Mouse (Mus musculus) MEL (cell line): ENCODE data around the gene Fam72a. TPM values are rescaled to one million over a fixed set of nuclear protein-coding genes. Genes with fewer than 3 reads are reported as not detected.

Source experiments
- DNase-seq: peaks from one replicate; pipeline ENCODE4 v3.0.0; 2011; ENCODE audit warnings: low read depth, low spot score
- H3K27ac ChIP-seq: 2 replicates; pipeline ENCODE4 v1.5.1; 2012; ENCODE audit warnings: low read depth, mild to moderate bottlenecking, control low read depth, low read length, moderate library complexity; ENCODE audit not compliant: control insufficient read depth
- H3K27me3 ChIP-seq, 2 experiments: fragments of 150-350 bp in 1 of 2; sonication (generic) in 1 of 2; 2 replicates each; pipeline ENCODE4 v1.6.1; 2012; ENCODE audit warnings: low read length in 2 of 2, mild to moderate bottlenecking in 2 of 2, improper control_type of control experiment in 1 of 2, moderate library complexity in 1 of 2; ENCODE audit not compliant: insufficient read depth in 2 of 2, control insufficient read depth in 1 of 2
- H3K36me3 ChIP-seq, 2 experiments: 2 replicates each; pipeline ENCODE4 v1.6.1; 2012 to 2014; ENCODE audit warnings: low read length in 2 of 2, improper control_type of control experiment in 1 of 2, inconsistent platforms in 1 of 2, mild to moderate bottlenecking in 1 of 2; ENCODE audit not compliant: insufficient read depth in 2 of 2, control insufficient read depth in 1 of 2
- H3K4me1 ChIP-seq, 2 experiments: fragments of 150-350 bp in 1 of 2; sonication (generic) in 1 of 2; 2 replicates each; pipeline ENCODE4 v1.6.1; 2012; ENCODE audit warnings: low read length in 2 of 2, improper control_type of control experiment in 1 of 2, mild to moderate bottlenecking in 1 of 2; ENCODE audit not compliant: insufficient read depth in 2 of 2, control insufficient read depth in 1 of 2
- H3K4me3 ChIP-seq, 2 experiments: fragments of 150-350 bp in 1 of 2; sonication (generic) in 1 of 2; 2 replicates each; pipeline ENCODE4 v1.5.1; 2012; ENCODE audit warnings: low read depth in 2 of 2, low read length in 2 of 2, mild to moderate bottlenecking in 2 of 2, moderate library complexity in 2 of 2, control low read depth in 1 of 2, improper control_type of control experiment in 1 of 2; ENCODE audit not compliant: control insufficient read depth in 1 of 2, insufficient read depth in 1 of 2
- H3K79me2 ChIP-seq: 2 replicates; pipeline ENCODE4 v1.6.1; 2012; ENCODE audit warnings: mild to moderate bottlenecking, low read length, moderate library complexity; ENCODE audit not compliant: control insufficient read depth, poor library complexity, insufficient read depth
- H3K9ac ChIP-seq: 2 replicates; pipeline ENCODE4 v1.6.1; 2012; ENCODE audit warnings: low read depth, mild to moderate bottlenecking, control low read depth, low read length, moderate library complexity; ENCODE audit not compliant: control insufficient read depth, poor library complexity, severe bottlenecking
- H3K9me3 ChIP-seq: fragments of 150-350 bp; sonication (generic); replicated peaks from 2 replicates; pipeline ENCODE4 v1.6.1; 2012; ENCODE audit warnings: mild to moderate bottlenecking, low read length, improper control_type of control experiment, moderate library complexity; ENCODE audit not compliant: insufficient read depth
- CHD1 ChIP-seq: IDR thresholded peaks from 2 replicates; pipeline ENCODE4 v1.6.1; 2012; ENCODE audit warnings: low read depth, mild to moderate bottlenecking, inconsistent platforms, low read length, improper control_type of control experiment
- ELF1 ChIP-seq: IDR thresholded peaks from 2 replicates; pipeline ENCODE4 v1.6.1; 2014; ENCODE audit warnings: low read depth, mild to moderate bottlenecking, inconsistent platforms, low read length, improper control_type of control experiment, moderate library complexity
- EP300 ChIP-seq, 2 experiments: IDR thresholded peaks; 2 replicates each; pipeline ENCODE4 v1.6.1; 2011; ENCODE audit warnings: improper control_type of control experiment in 2 of 2, low read length in 2 of 2, low read depth in 1 of 2, mild to moderate bottlenecking in 1 of 2
- ETS1 ChIP-seq: IDR thresholded peaks from 2 replicates; pipeline ENCODE4 v1.6.1; 2012; ENCODE audit warnings: low read depth, mild to moderate bottlenecking, inconsistent platforms, low read length, improper control_type of control experiment, moderate library complexity
- GATA1 ChIP-seq: IDR thresholded peaks from 2 replicates; pipeline ENCODE4 v1.6.1; 2011; ENCODE audit warnings: low read depth, low read length, improper control_type of control experiment
- MAX ChIP-seq: IDR thresholded peaks from 2 replicates; pipeline ENCODE4 v1.6.1; 2011; ENCODE audit warnings: low read length, improper control_type of control experiment
- MXI1 ChIP-seq: IDR thresholded peaks from 2 replicates; pipeline ENCODE4 v1.6.1; 2011; ENCODE audit warnings: mild to moderate bottlenecking, low read depth, low read length, improper control_type of control experiment
- MYB ChIP-seq: IDR thresholded peaks from 2 replicates; pipeline ENCODE4 v1.6.1; 2011; ENCODE audit warnings: mild to moderate bottlenecking, low read depth, low read length, improper control_type of control experiment
- MYC ChIP-seq: IDR thresholded peaks from 2 replicates; pipeline ENCODE4 v1.6.1; 2011; ENCODE audit warnings: low read depth, mild to moderate bottlenecking, low read length, improper control_type of control experiment, moderate library complexity
- NELFE ChIP-seq: IDR thresholded peaks from 2 replicates; pipeline ENCODE4 v1.6.1; 2011; ENCODE audit warnings: low read depth, low read length, improper control_type of control experiment
- POLR2AphosphoS2 ChIP-seq: IDR thresholded peaks from 2 replicates; pipeline ENCODE4 v1.6.1; 2011; ENCODE audit warnings: low read length, improper control_type of control experiment
- SMC3 ChIP-seq: IDR thresholded peaks from 2 replicates; pipeline ENCODE4 v1.6.1; 2011; ENCODE audit warnings: low read depth, low read length, improper control_type of control experiment
- TAL1 ChIP-seq: IDR thresholded peaks from 2 replicates; pipeline ENCODE4 v1.6.1; 2012; ENCODE audit warnings: mild to moderate bottlenecking, inconsistent platforms, low read length, moderate library complexity, mixed read lengths
- TBP ChIP-seq: IDR thresholded peaks from 2 replicates; pipeline ENCODE4 v1.8.0; 2011; ENCODE audit warnings: low read depth, low read length, improper control_type of control experiment
- TCF12 ChIP-seq: IDR thresholded peaks from 2 replicates; pipeline ENCODE4 v1.6.1; 2014; ENCODE audit warnings: low read depth, mild to moderate bottlenecking, inconsistent platforms, low read length, improper control_type of control experiment, moderate library complexity
- USF1 ChIP-seq: IDR thresholded peaks from 2 replicates; pipeline ENCODE4 v1.6.1; 2014; ENCODE audit warnings: low read depth, mild to moderate bottlenecking, inconsistent platforms, low read length, improper control_type of control experiment, moderate library complexity
- ZC3H11A ChIP-seq: IDR thresholded peaks from 2 replicates; pipeline ENCODE4 v1.6.1; 2012; ENCODE audit warnings: low read depth, mild to moderate bottlenecking, inconsistent platforms, low read length, improper control_type of control experiment
- ZKSCAN1 ChIP-seq: IDR thresholded peaks from 2 replicates; pipeline ENCODE4 v1.6.1; 2012; ENCODE audit warnings: low read depth, mild to moderate bottlenecking, inconsistent platforms, low read length, improper control_type of control experiment, moderate library complexity
- ZNF384 ChIP-seq: IDR thresholded peaks from 2 replicates; pipeline ENCODE4 v1.6.1; 2012; ENCODE audit warnings: low read depth, mild to moderate bottlenecking, inconsistent platforms, low read length, improper control_type of control experiment
- polyA plus RNA-seq, 2 experiments: library from polyadenylated mRNA; stranded (reverse) in 1 of 2; unstranded in 1 of 2; fragments of >175 nt in 1 of 2; fragments of >200 nt in 1 of 2; gene quantifications; 2 replicates each; pipeline versions ENCODE4 v1.2.1 to v1.2.4; 2012; ENCODE audit warnings: low replicate concordance in 2 of 2, low read depth in 1 of 2; ENCODE audit not compliant: insufficient read length in 2 of 2, insufficient read depth in 1 of 2, missing spikeins in 1 of 2
- total RNA-seq: library from RNA; depleted of rRNA; stranded (reverse); fragments of 300-350 nt; gene quantifications from 2 replicates; pipeline ENCODE4 v1.2.3, GENCODE M21; 2012

Gene Fam72a
- total and polyA plus RNA-seq, 3 experiments, result 8.2 to 8.8 TPM; not detected in 1

GRCm38 (mm10) chr1:131527281-131528080, at the start of gene Fam72a, which contains the start of gene Srgap2 (continued):
- TF ChIP-seq SMC3 (no peak), ZNF384 (0 out of 2 replicates have a peak, but pooled peaks have one; percentile 24), TAL1 (no peak), ZKSCAN1 (no peak), MYC (peak; percentile 97)

GRCm38 (mm10) chr1:131478770-131479305, 48.9 kb upstream of the Fam72a start:
- Histone ChIP-seq H3K9me3 (no peaks in the 10 kb centered on the region), H3K27ac (no peak overlapping the region; the same call in 1 of the 2 replicates), H3K9ac (no peak overlapping the region), H3K4me1 (peaks cover 35 to 40% of the 10 kb centered on the region in 2 experiments), H3K27me3 (no peaks in the 10 kb centered on the region), H3K36me3 (peaks cover 0 to 65% of the 10 kb centered on the region in 2 experiments; a peak in 2 of 4 replicates), H3K4me3 (no peak overlapping the region), H3K79me2 (peaks cover 23% of the 10 kb centered on the region)
- peak; percentile 33 for DNase-seq
- no peak for TF ChIP-seq CHD1
- peak; percentile 48; the same call in 1 of the 2 replicates for TF ChIP-seq USF1
- no peak for TF ChIP-seq ZC3H11A
- no peak for TF ChIP-seq MYB
- no peak for TF ChIP-seq ETS1
- no peak for TF ChIP-seq ZNF384
- peak; percentile 25; the same call in 1 of the 2 replicates for TF ChIP-seq GATA1
- TF ChIP-seq MYC, result peak; percentile 65; the same call in 1 of the 2 replicates
- TF ChIP-seq MAX, result peak; percentile 85
- no peak for TF ChIP-seq TCF12
- TF ChIP-seq NELFE, result no peak
- TF ChIP-seq TBP, result no peak
- no peak for TF ChIP-seq POLR2AphosphoS2
- no peak for TF ChIP-seq ELF1
- TF ChIP-seq EP300 (IDR thresholded peaks at IDR 0.05; ENCODE audit: low read depth in 1 of 2, low read length in 2 of 2), result no peak
- peak; percentile 49; the same call in 1 of the 2 replicates for TF ChIP-seq MXI1
